Comparison of ENCODE assay signal across 22 mouse cellular contexts in the genomic region with DNA sequence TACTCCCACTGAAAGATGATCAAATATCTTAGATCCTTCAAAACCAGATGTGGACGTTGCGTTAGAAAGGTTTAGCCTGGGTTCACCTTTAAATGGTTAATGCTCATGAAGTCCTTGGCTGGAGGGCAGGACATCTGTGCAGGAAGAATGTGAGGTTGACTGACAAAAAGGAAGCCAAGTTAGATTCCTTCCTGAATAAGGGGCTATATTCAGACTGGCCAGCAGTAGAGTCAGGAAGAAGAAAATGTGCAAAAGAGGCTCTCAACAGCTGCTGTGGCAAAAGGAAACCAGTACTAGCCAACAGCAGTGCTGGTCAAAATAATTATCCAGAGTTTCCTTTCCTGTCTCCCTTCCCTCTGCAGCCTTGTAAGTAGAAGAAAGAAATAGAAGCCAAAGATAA.
DNase-seq lines count a peak whose midpoint lies in the region; ATAC-seq lines count a peak whose summit lies in the region.
"Had no signal": no experiment of that assay in that cellular context is flagged by ENCODE, and none has a peak within 500 bp of the region (broad histone marks: within the 10 kb centered on the region; RNA-seq: fewer than 3 reads in every experiment).

No protein-coding gene starts in this region.

- no peaks in the 10 kb centered on the region for H3K9me3 ChIP-seq in heart, embryonic 15.5 days (replicated peaks)
- no peaks in the 10 kb centered on the region for H3K9me3 ChIP-seq in heart, embryonic 11.5 days (replicated peaks; ENCODE audit: control insufficient read depth, low read length)
- H3K9me3 ChIP-seq: G1E; lung, embryonic 15.5 days had no signal

- H3K36me3 ChIP-seq in heart, embryonic 15.5 days, result no peaks in the 10 kb centered on the region
- H3K36me3 ChIP-seq in heart, embryonic 11.5 days (ENCODE audit: control insufficient read depth, insufficient read depth, low read length), result no peaks in the 10 kb centered on the region
- H3K36me3 ChIP-seq: G1E; lung, embryonic 15.5 days had no signal

- H3K4me3 ChIP-seq in heart, embryonic 15.5 days, result no peak overlapping the region
- H3K4me3 ChIP-seq in heart, embryonic 11.5 days (ENCODE audit: low read depth, low read length), result no peak overlapping the region
- H3K4me3 ChIP-seq: left cerebral cortex, adult 2 months; lung, embryonic 15.5 days had no signal

- H3K9ac ChIP-seq in heart, embryonic 15.5 days, result no peak overlapping the region
- H3K9ac ChIP-seq in heart, embryonic 11.5 days (ENCODE audit: low read depth, low read length), result no peak overlapping the region
- H3K9ac ChIP-seq: forebrain, postnatal 0 days; hindbrain, embryonic 14.5 days; liver, embryonic 14.5 days; lung, embryonic 15.5 days had no signal

- ATAC-seq in heart, embryonic 15.5 days (replicated peaks; ENCODE audit: insufficient number of reproducible peaks, insufficient read depth, low FRiP score, low read depth), result no peak
- ATAC-seq in heart, embryonic 11.5 days (replicated peaks; ENCODE audit: insufficient number of reproducible peaks, low FRiP score, low TSS enrichment), result no peak
- ATAC-seq: forebrain, postnatal 0 days; Patski had no signal

- peak; percentile 17 for DNase-seq in gastrocnemius, postnatal 25 days
- no peak for DNase-seq in gastrocnemius, postnatal 36 days
- DNase-seq in layer of hippocampus, adult 9-11 months, result peak; percentile 5
- no peak for DNase-seq in layer of hippocampus, adult 11-12 months (ENCODE audit: low spot score)
- peak; percentile 57 for DNase-seq in skeletal muscle tissue, adult 2 months (ENCODE audit: low read depth, low spot score)
- DNase-seq: adrenal gland, postnatal 36 days; B cell, adult 2 months; cerebellum, adult 11-12 months; cerebellum, postnatal 10 days; forebrain, postnatal 0 days; kidney, postnatal 4 days; lung, postnatal 4 days; midbrain, embryonic 14.5 days had no signal

- WGBS in heart, embryonic 15.5 days, result 72% methylated on average over 2 of the region's 2 CpGs
- 79% methylated on average over 2 of the region's 2 CpGs for WGBS in heart, embryonic 11.5 days (ENCODE audit: insufficient replicate concordance)

- no peak overlapping the region for H3K4me2 ChIP-seq in heart, embryonic 15.5 days
- H3K4me2 ChIP-seq in heart, embryonic 11.5 days, result no peak overlapping the region
- H3K4me2 ChIP-seq: hindbrain, embryonic 14.5 days; lung, embryonic 15.5 days had no signal

- no peaks in the 10 kb centered on the region for H3K4me1 ChIP-seq in heart, embryonic 15.5 days (replicated peaks)
- no peaks in the 10 kb centered on the region for H3K4me1 ChIP-seq in heart, embryonic 11.5 days (ENCODE audit: control insufficient read depth, insufficient read depth, low read length)
- H3K4me1 ChIP-seq: lung, embryonic 15.5 days had no signal

- intact Hi-C loops in gastrocnemius, postnatal 36 days (cut with DNase I), result no loop called here

- no peaks in the 10 kb centered on the region for H3K27me3 ChIP-seq in heart, embryonic 15.5 days
- no peaks in the 10 kb centered on the region for H3K27me3 ChIP-seq in heart, embryonic 11.5 days (ENCODE audit: control insufficient read depth, insufficient read depth, low read length)
- H3K27me3 ChIP-seq: CH12.LX; lung, embryonic 15.5 days; Patski had no signal

- H3K27ac ChIP-seq in heart, embryonic 15.5 days, result peak overlapping the region; percentile 34
- H3K27ac ChIP-seq in heart, embryonic 11.5 days (ENCODE audit: low read depth, low read length), result no peak overlapping the region
- H3K27ac ChIP-seq: hindbrain, embryonic 14.5 days; left cerebral cortex, adult 2 months; liver, embryonic 14.5 days; lung, embryonic 15.5 days had no signal

Comparison
In these comparisons a context has a peak if more than half of its experiments do, and no peak if none do; other contexts are left out.
1. DNase-seq: peak in gastrocnemius, postnatal 25 days (single experiment), layer of hippocampus, adult 9-11 months (single experiment) and skeletal muscle tissue, adult 2 months (single experiment); none in gastrocnemius, postnatal 36 days (0 of 2) and layer of hippocampus, adult 11-12 months (single experiment).